Comparison of ENCODE assay signal across 12 mouse cellular contexts in the genomic region with DNA sequence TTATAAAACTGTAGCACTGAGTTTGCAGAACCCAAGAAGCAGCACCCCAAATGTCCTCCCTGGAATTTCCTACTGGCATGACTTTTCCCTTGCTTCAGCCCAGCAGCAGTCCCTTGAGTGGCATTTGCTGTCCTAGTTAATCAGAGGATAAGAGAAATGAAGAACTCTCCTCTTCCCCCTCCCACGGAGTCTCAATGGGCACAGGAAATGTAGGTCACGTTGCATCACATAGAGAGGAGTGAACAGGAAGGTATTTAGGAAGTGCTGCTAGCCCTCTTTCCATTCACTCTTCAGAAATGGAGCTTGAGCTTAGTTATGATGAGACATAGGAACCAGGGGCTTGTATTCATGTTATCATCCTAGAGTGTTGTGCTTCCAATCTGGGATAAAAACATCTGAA. TPM values are rescaled to one million over a fixed set of nuclear protein-coding genes. Genes with fewer than 3 reads are reported as not detected.
DNase-seq lines count a peak whose midpoint lies in the region; ATAC-seq and TF ChIP-seq lines count a peak whose summit lies in the region.
"Had no signal": no experiment of that assay in that cellular context is flagged by ENCODE, and none has a peak within 500 bp of the region (broad histone marks: within the 10 kb centered on the region; RNA-seq: fewer than 3 reads in every experiment).

No protein-coding gene starts in this region.

- TF ChIP-seq CTCF in hindbrain, postnatal 0 days (IDR thresholded peaks at IDR 0.05; ENCODE audit: low read depth), result no peak
- TF ChIP-seq CTCF in bone marrow macrophage, adult 2 months (IDR thresholded peaks at IDR 0.05; ENCODE audit: low read depth, low read length), result no peak

- H3K9ac ChIP-seq in hindbrain, postnatal 0 days (replicated peaks; ENCODE audit: low read length), result no peak overlapping the region
- H3K9ac ChIP-seq in hindbrain, embryonic 11.5 days (ENCODE audit: low read depth, low read length), result no peak overlapping the region
- H3K9ac ChIP-seq: limb, embryonic 12.5 days had no signal

- H3K4me2 ChIP-seq in hindbrain, postnatal 0 days (ENCODE audit: low read depth, low read length), result no peak overlapping the region
- H3K4me2 ChIP-seq in hindbrain, embryonic 11.5 days (replicated peaks; ENCODE audit: low read depth, low read length), result no peak overlapping the region
- H3K4me2 ChIP-seq: limb, embryonic 12.5 days had no signal

- no peaks in the 10 kb centered on the region for H3K9me3 ChIP-seq in hindbrain, postnatal 0 days (ENCODE audit: low read length)
- H3K9me3 ChIP-seq in hindbrain, embryonic 11.5 days (ENCODE audit: control insufficient read depth, low read length), result no peaks in the 10 kb centered on the region
- H3K9me3 ChIP-seq: limb, embryonic 12.5 days had no signal

- no peaks in the 10 kb centered on the region for H3K27me3 ChIP-seq in hindbrain, postnatal 0 days (ENCODE audit: insufficient read depth, low read length)
- no peaks in the 10 kb centered on the region for H3K27me3 ChIP-seq in hindbrain, embryonic 11.5 days (ENCODE audit: control insufficient read depth, insufficient read depth, low read length)
- H3K27me3 ChIP-seq: limb, embryonic 12.5 days had no signal

- 50% methylated on average over 2 of the region's 2 CpGs for WGBS in hindbrain, postnatal 0 days
- 55% methylated on average over 2 of the region's 2 CpGs for WGBS in hindbrain, embryonic 11.5 days

- no peak overlapping the region for H3K4me3 ChIP-seq in hindbrain, postnatal 0 days (ENCODE audit: low read length)
- no peak overlapping the region for H3K4me3 ChIP-seq in hindbrain, embryonic 11.5 days (ENCODE audit: low read depth, low read length)
- peak overlapping the region; percentile 61 for H3K4me3 ChIP-seq in bone marrow macrophage, adult 2 months (ENCODE audit: insufficient read depth, low read length)
- H3K4me3 ChIP-seq: limb, embryonic 12.5 days had no signal

- peak; percentile 56; the same call in 1 of the 2 replicates for ATAC-seq in hindbrain, postnatal 0 days
- no peak for ATAC-seq in hindbrain, embryonic 11.5 days (ENCODE audit: low FRiP score)
- peak; percentile 86 for ATAC-seq in CD4-positive, CD25-positive, alpha-beta regulatory T cell, adult 4 months

- DNase-seq in hindbrain, postnatal 0 days (ENCODE audit: low spot score), result peak; percentile 20
- DNase-seq in hindbrain, embryonic 11.5 days (ENCODE audit: low spot score), result no peak
- peak; percentile 36 for DNase-seq in lung, postnatal 36 days
- DNase-seq in T-cell, adult 2 months (ENCODE audit: low spot score), result no peak
- DNase-seq in urinary bladder, postnatal 10 days (ENCODE audit: low spot score), result no peak
- no peak for DNase-seq in kidney, postnatal 36 days
- DNase-seq: gastrocnemius, postnatal 36 days; layer of hippocampus, adult 9-11 months; right cerebral cortex, postnatal 14 days had no signal

- H3K4me1 ChIP-seq in hindbrain, postnatal 0 days (ENCODE audit: insufficient read depth, low read length), result no peaks in the 10 kb centered on the region
- H3K4me1 ChIP-seq in hindbrain, embryonic 11.5 days (replicated peaks; ENCODE audit: control insufficient read depth, insufficient read depth, low read length), result no peaks in the 10 kb centered on the region
- peaks cover 4% of the 10 kb centered on the region for H3K4me1 ChIP-seq in bone marrow macrophage, adult 2 months (ENCODE audit: control insufficient read depth, insufficient read depth, low read length)
- H3K4me1 ChIP-seq: limb, embryonic 12.5 days had no signal

- no peaks in the 10 kb centered on the region for H3K36me3 ChIP-seq in hindbrain, postnatal 0 days (ENCODE audit: insufficient read depth, low read length)
- no peaks in the 10 kb centered on the region for H3K36me3 ChIP-seq in hindbrain, embryonic 11.5 days (ENCODE audit: control insufficient read depth, insufficient read depth, low read length)
- H3K36me3 ChIP-seq: limb, embryonic 12.5 days had no signal

- TF ChIP-seq POLR2A in bone marrow macrophage, adult 2 months (IDR thresholded peaks at IDR 0.05; ENCODE audit: borderline replicate concordance, low read depth, low read length), result no peak

- no peak overlapping the region for H3K27ac ChIP-seq in hindbrain, postnatal 0 days
- H3K27ac ChIP-seq in hindbrain, embryonic 11.5 days (ENCODE audit: low read depth, low read length), result no peak overlapping the region
- H3K27ac ChIP-seq in bone marrow macrophage, adult 2 months (ENCODE audit: insufficient read depth, low read depth, low read length), result peak overlapping the region; percentile 49
- H3K27ac ChIP-seq: limb, embryonic 12.5 days had no signal

RNA-seq across cellular contexts. Expression of gene Thoc7, which starts 19.6 kb away (rescaled TPM):
- 38.1 and 46.5 TPM in 2 replicates for total RNA-seq in hindbrain, postnatal 0 days (2014; rRNA removed)
- 211 and 226 TPM in 2 replicates for polyA plus RNA-seq in hindbrain, postnatal 0 days (2015; fragmentation: Nextera tagmentation; extraction: Ambion mirVana)
- 253 TPM in 2 replicates for polyA plus RNA-seq in hindbrain, embryonic 11.5 days (2014; fragmentation: Nextera tagmentation; extraction: Ambion mirVana)
- 100 to 1,000 TPM; 113 to 135 TPM for polyA plus RNA-seq in CD4-positive, CD25-positive, alpha-beta regulatory T cell, adult 4 months (2017; shearing (Covaris generic))
- 59.7 and 64.2 TPM in 2 replicates for polyA plus RNA-seq in bone marrow macrophage, adult 2 months (2012; ENCODE audit: insufficient read depth, insufficient read length, missing spikeins)

RNA-seq across cellular contexts. Expression of gene Atxn7, which starts 20.0 kb away (rescaled TPM):
- total RNA-seq in hindbrain, postnatal 0 days (2014; rRNA removed), result 9.4 and 11.7 TPM in 2 replicates
- polyA plus RNA-seq in hindbrain, postnatal 0 days (2015; fragmentation: Nextera tagmentation; extraction: Ambion mirVana), result 2.9 and 3.6 TPM in 2 replicates
- 4.4 and 6.3 TPM in 2 replicates for polyA plus RNA-seq in hindbrain, embryonic 11.5 days (2014; fragmentation: Nextera tagmentation; extraction: Ambion mirVana)
- 10 to 100 TPM; 12.0 to 13.9 TPM for polyA plus RNA-seq in CD4-positive, CD25-positive, alpha-beta regulatory T cell, adult 4 months (2017; shearing (Covaris generic))
- polyA plus RNA-seq in bone marrow macrophage, adult 2 months (2012; ENCODE audit: insufficient read depth, insufficient read length, missing spikeins), result 18.9 and 19.9 TPM in 2 replicates

Comparison
In these comparisons a context has a peak if more than half of its experiments do, and no peak if none do; other contexts are left out.
1. DNase-seq: peak in hindbrain, postnatal 0 days (single experiment) and lung, postnatal 36 days (single experiment); none in hindbrain, embryonic 11.5 days (single experiment), T-cell, adult 2 months (single experiment), urinary bladder, postnatal 10 days (single experiment) and kidney, postnatal 36 days (0 of 2).